Mouse (Mus musculus): ENCODE results near the gene Gtdc1. TPM values are rescaled to one million over a fixed set of nuclear protein-coding genes. Genes with fewer than 3 reads are reported as not detected.

Gene Gtdc1
- polyA plus RNA-seq, 1 experiment from 2014 or later, result 13.0 TPM

DNA sequence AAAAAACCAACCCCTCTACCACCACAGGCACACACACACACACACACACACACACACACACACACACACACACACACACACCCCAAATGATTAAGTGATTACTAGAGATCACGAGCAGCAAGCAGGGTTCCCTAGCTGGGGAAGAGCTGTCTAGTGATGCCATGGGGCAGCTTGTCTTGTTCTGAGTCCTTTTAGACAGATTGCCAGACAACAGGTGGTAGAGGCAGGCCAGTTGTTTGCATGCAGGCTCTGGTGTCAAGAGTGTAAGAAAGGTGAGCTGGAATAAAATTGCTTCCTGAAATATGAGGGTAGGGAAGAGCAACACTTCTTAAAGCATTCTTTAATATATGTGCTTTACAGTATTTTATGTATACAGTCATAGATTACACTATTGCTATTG is 333.2 kb downstream of the Gtdc1 start:
- Histone ChIP-seq H3K9me3 (ENCODE audit: control insufficient read depth, low read length) (no peaks in the 10 kb centered on the region), H3K36me3 (ENCODE audit: control insufficient read depth, insufficient read depth, low read length) (no peaks in the 10 kb centered on the region), H3K9ac (ENCODE audit: low read length) (no peak overlapping the region), H3K4me3 (ENCODE audit: control insufficient read depth in 1 of 2, insufficient read depth in 1 of 2, low read depth in 1 of 2, low read length in 2 of 2) (no peak overlapping the region), H3K4me1 (ENCODE audit: control insufficient read depth in 2 of 2, insufficient read depth in 2 of 2, low read length in 2 of 2) (peaks cover 0 to 4% of the 10 kb centered on the region in 2 experiments; a peak in 1 of 4 replicates), H3K27ac (replicated peaks in 1 of 2; ENCODE audit: control insufficient read depth in 1 of 2, insufficient read depth in 1 of 2, low read depth in 2 of 2, low read length in 2 of 2) (no peak overlapping the region), H3K27me3 (ENCODE audit: control insufficient read depth, insufficient read depth, low read length) (no peaks in the 10 kb centered on the region), H3K4me2 (ENCODE audit: low read length) (no peak overlapping the region)
- no peak for ATAC-seq (ENCODE audit: insufficient number of reproducible peaks, insufficient read depth, low FRiP score, low read depth)
- WGBS, result 81% methylated on average over 1 of the region's 1 CpGs

DNA sequence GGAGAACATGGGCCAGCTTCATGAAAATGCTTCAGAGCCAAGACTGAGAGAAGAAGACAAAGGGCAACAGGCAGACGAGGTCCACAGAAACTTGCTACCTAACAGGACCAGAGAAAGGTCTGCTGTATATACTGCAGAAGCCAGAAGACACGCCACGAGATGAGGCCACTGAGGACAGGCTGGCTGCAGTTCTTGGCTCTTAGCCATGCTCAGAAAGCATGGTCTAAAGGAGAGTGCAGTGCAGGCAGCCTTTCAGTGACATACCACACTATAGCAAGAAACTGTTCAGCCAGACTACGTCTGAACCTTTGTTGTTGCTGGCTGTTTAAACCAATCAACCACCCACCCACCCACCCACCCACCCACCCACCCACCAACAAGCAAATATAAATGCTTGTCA is 336.6 kb downstream of the Gtdc1 start:
- 33% methylated on average over 4 of the region's 4 CpGs for WGBS
- H3K4me3 ChIP-seq (ENCODE audit: control insufficient read depth in 1 of 2, insufficient read depth in 1 of 2, low read depth in 1 of 2, low read length in 2 of 2), result no peak overlapping the region
- H3K4me1 ChIP-seq (ENCODE audit: control insufficient read depth in 2 of 2, insufficient read depth in 2 of 2, low read length in 2 of 2), result peaks cover 0 to 4% of the 10 kb centered on the region in 2 experiments; a peak in 1 of 4 replicates
- no peaks in the 10 kb centered on the region for H3K9me3 ChIP-seq (ENCODE audit: control insufficient read depth, low read length)
- H3K4me2 ChIP-seq (ENCODE audit: low read length), result no peak overlapping the region
- no peak overlapping the region for H3K9ac ChIP-seq (ENCODE audit: low read length)
- H3K36me3 ChIP-seq (ENCODE audit: control insufficient read depth, insufficient read depth, low read length), result no peaks in the 10 kb centered on the region
- no peak overlapping the region for H3K27ac ChIP-seq (replicated peaks in 1 of 2; ENCODE audit: control insufficient read depth in 1 of 2, insufficient read depth in 1 of 2, low read depth in 2 of 2, low read length in 2 of 2)
- H3K27me3 ChIP-seq (ENCODE audit: control insufficient read depth, insufficient read depth, low read length), result no peaks in the 10 kb centered on the region
- no peak for ATAC-seq (ENCODE audit: insufficient number of reproducible peaks, insufficient read depth, low FRiP score, low read depth)

DNA sequence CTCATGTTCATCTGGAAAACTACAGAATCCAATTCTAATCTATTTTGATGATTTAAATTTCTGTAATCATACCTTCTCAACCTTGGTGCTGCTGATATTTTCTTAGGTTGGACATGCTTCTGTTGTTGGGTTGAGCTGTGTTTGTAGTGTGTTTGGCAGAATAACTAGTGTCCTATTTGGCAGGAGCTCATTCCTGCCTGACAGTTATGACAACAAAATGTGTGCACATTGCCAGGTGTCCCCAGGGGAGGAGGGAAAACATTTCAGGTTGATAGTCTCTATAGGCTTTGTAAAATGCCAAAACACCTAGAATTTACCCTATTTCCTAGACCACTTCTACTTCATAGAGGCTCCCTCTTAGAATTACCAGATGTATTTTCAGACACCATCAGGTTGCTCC is 343.4 kb downstream of the Gtdc1 start:
- Histone ChIP-seq H3K9ac (ENCODE audit: low read length) (no peak overlapping the region), H3K4me1 (ENCODE audit: control insufficient read depth in 2 of 2, insufficient read depth in 2 of 2, low read length in 2 of 2) (no peaks in the 10 kb centered on the region), H3K27me3 (ENCODE audit: control insufficient read depth, insufficient read depth, low read length) (no peaks in the 10 kb centered on the region), H3K27ac (replicated peaks in 1 of 2; ENCODE audit: control insufficient read depth in 1 of 2, insufficient read depth in 1 of 2, low read depth in 2 of 2, low read length in 2 of 2) (no peak overlapping the region), H3K36me3 (ENCODE audit: control insufficient read depth, insufficient read depth, low read length) (no peaks in the 10 kb centered on the region), H3K4me2 (ENCODE audit: low read length) (no peak overlapping the region), H3K4me3 (ENCODE audit: control insufficient read depth in 1 of 2, insufficient read depth in 1 of 2, low read depth in 1 of 2, low read length in 2 of 2) (no peak overlapping the region), H3K9me3 (ENCODE audit: control insufficient read depth, low read length) (peaks cover 4% of the 10 kb centered on the region; the same call in 1 of the 2 replicates)
- no peak for ATAC-seq (ENCODE audit: insufficient number of reproducible peaks, insufficient read depth, low FRiP score, low read depth)

DNA sequence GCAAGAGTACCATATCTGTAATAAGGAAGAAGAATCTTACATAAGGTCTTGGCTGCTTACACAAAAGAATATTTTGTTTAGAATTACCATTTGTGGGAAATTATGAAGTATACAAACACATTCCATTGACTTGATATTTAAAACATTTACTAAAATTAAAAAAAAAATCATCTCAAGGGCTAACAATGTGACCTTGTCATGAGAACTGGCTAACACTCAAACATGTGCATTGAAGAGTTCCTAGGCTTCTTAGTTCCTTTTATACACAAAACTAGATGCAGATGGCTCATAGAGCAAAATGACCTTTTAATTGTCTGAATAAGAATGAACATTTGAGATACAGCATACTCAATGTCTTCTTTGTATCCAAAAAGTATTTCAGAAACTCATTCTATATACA is 344.0 kb downstream of the Gtdc1 start:
- H3K4me3 ChIP-seq (ENCODE audit: control insufficient read depth in 1 of 2, insufficient read depth in 1 of 2, low read depth in 1 of 2, low read length in 2 of 2), result no peak overlapping the region
- no peak for ATAC-seq (ENCODE audit: insufficient number of reproducible peaks, insufficient read depth, low FRiP score, low read depth)
- H3K4me2 ChIP-seq (ENCODE audit: low read length), result no peak overlapping the region
- H3K4me1 ChIP-seq (ENCODE audit: control insufficient read depth in 2 of 2, insufficient read depth in 2 of 2, low read length in 2 of 2), result no peaks in the 10 kb centered on the region
- no peak overlapping the region for H3K27ac ChIP-seq (replicated peaks in 1 of 2; ENCODE audit: control insufficient read depth in 1 of 2, insufficient read depth in 1 of 2, low read depth in 2 of 2, low read length in 2 of 2)
- H3K9ac ChIP-seq (ENCODE audit: low read length), result no peak overlapping the region
- H3K27me3 ChIP-seq (ENCODE audit: control insufficient read depth, insufficient read depth, low read length), result no peaks in the 10 kb centered on the region
- peaks cover 4% of the 10 kb centered on the region; the same call in 1 of the 2 replicates for H3K9me3 ChIP-seq (ENCODE audit: control insufficient read depth, low read length)
- no peaks in the 10 kb centered on the region for H3K36me3 ChIP-seq (ENCODE audit: control insufficient read depth, insufficient read depth, low read length)

DNA sequence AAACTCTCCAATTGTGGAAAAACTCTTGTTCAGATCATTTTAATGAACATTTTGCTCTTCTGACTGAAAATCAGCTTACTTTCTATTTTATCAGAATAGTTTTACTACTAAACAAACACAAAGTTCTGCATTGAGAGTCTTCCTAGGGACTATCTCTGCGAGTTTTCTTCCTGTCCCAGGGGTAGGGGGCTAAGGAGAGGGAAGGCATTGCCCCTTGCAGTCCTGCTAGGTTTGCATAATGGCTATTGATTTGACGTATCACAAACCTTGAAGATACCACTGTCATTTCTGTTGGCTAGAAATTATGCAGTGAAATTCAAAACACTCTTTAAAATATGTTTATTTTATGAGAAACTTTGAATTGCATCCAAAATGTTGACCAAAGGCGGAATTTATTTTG is 355.6 kb downstream of the Gtdc1 start:
- H3K36me3 ChIP-seq (ENCODE audit: control insufficient read depth, insufficient read depth, low read length), result no peaks in the 10 kb centered on the region
- 81% methylated on average over 3 of the region's 3 CpGs for WGBS
- H3K4me3 ChIP-seq (ENCODE audit: control insufficient read depth in 1 of 2, insufficient read depth in 1 of 2, low read depth in 1 of 2, low read length in 2 of 2), result no peak overlapping the region
- no peak overlapping the region for H3K9ac ChIP-seq (ENCODE audit: low read length)
- no peak for ATAC-seq (ENCODE audit: insufficient number of reproducible peaks, insufficient read depth, low FRiP score, low read depth)
- H3K27ac ChIP-seq (replicated peaks in 1 of 2; ENCODE audit: control insufficient read depth in 1 of 2, insufficient read depth in 1 of 2, low read depth in 2 of 2, low read length in 2 of 2), result no peak overlapping the region
- H3K4me2 ChIP-seq (ENCODE audit: low read length), result no peak overlapping the region
- H3K4me1 ChIP-seq (ENCODE audit: control insufficient read depth in 2 of 2, insufficient read depth in 2 of 2, low read length in 2 of 2), result no peaks in the 10 kb centered on the region
- H3K9me3 ChIP-seq (ENCODE audit: control insufficient read depth, low read length), result no peaks in the 10 kb centered on the region
- H3K27me3 ChIP-seq (ENCODE audit: control insufficient read depth, insufficient read depth, low read length), result no peaks in the 10 kb centered on the region

DNA sequence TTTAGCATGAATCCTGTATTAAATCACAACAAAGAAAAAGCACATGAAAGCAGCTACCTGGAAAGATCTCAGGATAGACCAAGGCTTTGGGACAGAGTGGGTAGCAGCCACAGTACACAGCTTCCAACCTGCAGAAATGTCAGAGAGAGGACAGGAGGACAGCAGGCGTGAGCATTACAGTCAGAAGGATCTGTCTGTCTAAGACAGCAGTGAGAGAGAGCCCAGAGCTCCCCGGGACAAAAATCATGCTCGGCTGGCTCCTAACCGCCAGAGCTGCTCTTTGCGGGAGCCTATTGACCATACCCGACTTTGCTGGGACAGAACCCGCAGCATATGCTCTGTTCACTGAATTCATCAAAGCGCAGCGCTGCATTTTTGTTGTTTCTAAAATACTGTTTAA is 356.3 kb downstream of the Gtdc1 start:
- no peak overlapping the region for H3K4me2 ChIP-seq (ENCODE audit: low read length)
- no peak overlapping the region for H3K27ac ChIP-seq (replicated peaks in 1 of 2; ENCODE audit: control insufficient read depth in 1 of 2, insufficient read depth in 1 of 2, low read depth in 2 of 2, low read length in 2 of 2)
- no peaks in the 10 kb centered on the region for H3K9me3 ChIP-seq (ENCODE audit: control insufficient read depth, low read length)
- H3K27me3 ChIP-seq (ENCODE audit: control insufficient read depth, insufficient read depth, low read length), result no peaks in the 10 kb centered on the region
- 54% methylated on average over 9 of the region's 9 CpGs for WGBS
- no peaks in the 10 kb centered on the region for H3K36me3 ChIP-seq (ENCODE audit: control insufficient read depth, insufficient read depth, low read length)
- ATAC-seq (ENCODE audit: insufficient number of reproducible peaks, insufficient read depth, low FRiP score, low read depth), result no peak
- no peaks in the 10 kb centered on the region for H3K4me1 ChIP-seq (ENCODE audit: control insufficient read depth in 2 of 2, insufficient read depth in 2 of 2, low read length in 2 of 2)
- no peak overlapping the region for H3K4me3 ChIP-seq (ENCODE audit: control insufficient read depth in 1 of 2, insufficient read depth in 1 of 2, low read depth in 1 of 2, low read length in 2 of 2)
- no peak overlapping the region for H3K9ac ChIP-seq (ENCODE audit: low read length)

DNA sequence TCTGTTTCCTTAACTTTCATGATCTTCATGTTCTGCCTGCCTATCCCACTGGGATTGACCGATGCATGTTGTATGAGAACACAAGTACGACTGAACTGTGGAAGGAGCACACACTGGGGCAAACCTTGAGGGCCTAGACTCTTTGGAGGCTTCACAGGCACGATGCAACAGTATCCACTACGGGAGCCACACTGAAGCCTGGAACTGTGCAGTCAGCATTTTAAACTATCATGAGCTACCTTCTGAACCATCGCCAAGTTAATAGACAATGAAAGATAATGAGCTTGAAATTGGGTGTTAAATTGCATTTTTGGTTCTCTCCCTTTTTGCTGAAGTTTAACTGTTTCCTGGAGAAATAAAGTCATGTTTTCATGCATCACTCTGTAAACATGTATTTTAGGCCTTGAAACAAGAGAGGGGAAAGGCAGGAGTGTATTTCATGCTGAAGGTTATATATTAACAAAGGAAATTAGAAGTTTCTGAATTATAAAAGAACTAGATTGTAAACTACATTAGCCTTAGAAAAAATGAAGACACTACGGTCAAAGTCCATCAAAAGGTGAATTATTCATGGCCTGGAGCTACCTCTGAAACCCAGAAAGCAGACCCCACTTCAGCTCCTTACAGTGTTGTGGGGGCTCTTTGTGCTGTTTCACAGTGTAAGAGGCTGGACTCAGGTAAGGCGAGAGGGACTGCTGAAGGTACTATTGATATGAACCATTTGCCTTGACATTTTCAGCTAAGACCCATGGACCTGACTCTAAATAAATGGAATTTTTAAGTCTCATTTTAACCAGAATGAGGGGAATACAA is 358.1 kb downstream of the Gtdc1 start:
- Histone ChIP-seq H3K4me1 (ENCODE audit: control insufficient read depth in 2 of 2, insufficient read depth in 2 of 2, low read length in 2 of 2) (no peaks in the 10 kb centered on the region), H3K36me3 (ENCODE audit: control insufficient read depth, insufficient read depth, low read length) (0 out of 2 replicates have a peak, but pooled peaks cover 5% of the 10 kb centered on the region), H3K27ac (replicated peaks in 1 of 2; ENCODE audit: control insufficient read depth in 1 of 2, insufficient read depth in 1 of 2, low read depth in 2 of 2, low read length in 2 of 2) (no peak overlapping the region), H3K27me3 (ENCODE audit: control insufficient read depth, insufficient read depth, low read length) (no peaks in the 10 kb centered on the region), H3K4me2 (ENCODE audit: low read length) (no peak overlapping the region), H3K9ac (ENCODE audit: low read length) (no peak overlapping the region), H3K9me3 (ENCODE audit: control insufficient read depth, low read length) (no peaks in the 10 kb centered on the region), H3K4me3 (ENCODE audit: control insufficient read depth in 1 of 2, insufficient read depth in 1 of 2, low read depth in 1 of 2, low read length in 2 of 2) (no peak overlapping the region)
- WGBS, result 84% methylated on average over 7 of the region's 7 CpGs
- no peak for ATAC-seq (ENCODE audit: insufficient number of reproducible peaks, insufficient read depth, low FRiP score, low read depth)
